Mouse (Mus musculus) neural tube, embryonic 14.5 days (tissue): ENCODE data around the gene Obp2b. TPM values are rescaled to one million over a fixed set of nuclear protein-coding genes. Genes with fewer than 3 reads are reported as not detected.

Experiments
- ATAC-seq: fragments of 200-750 bp; cut with Nextera tagmentation; 2 replicates; pipeline ENCODE4 v1.8.0; 2017; ENCODE audit warnings: low read depth, mild to moderate bottlenecking, moderate TSS enrichment, moderate library complexity
- H3K27ac ChIP-seq: fragments of 300-500 bp; sonication (generic); 2 replicates; pipeline ENCODE4 v1.5.1; 2014; ENCODE audit warnings: low read depth, mild to moderate bottlenecking, control low read depth, low read length, moderate library complexity, mixed read lengths
- H3K27me3 ChIP-seq: fragments of 300-500 bp; sonication (generic); 2 replicates; pipeline ENCODE4 v1.6.1; 2014; ENCODE audit warnings: low read length; ENCODE audit not compliant: control insufficient read depth, insufficient read depth
- H3K36me3 ChIP-seq: fragments of 300-500 bp; sonication (generic); 2 replicates; pipeline ENCODE4 v1.6.1; 2014; ENCODE audit warnings: low read length, mixed read lengths; ENCODE audit not compliant: control insufficient read depth, insufficient read depth
- H3K4me1 ChIP-seq: fragments of 300-500 bp; sonication (generic); 2 replicates; pipeline ENCODE4 v1.6.1; 2014; ENCODE audit warnings: low read length; ENCODE audit not compliant: control insufficient read depth, insufficient read depth
- H3K4me2 ChIP-seq: fragments of 300-500 bp; sonication (generic); 2 replicates; pipeline ENCODE4 v1.6.1; 2014; ENCODE audit warnings: mild to moderate bottlenecking, low read depth, low read length, control low read depth
- H3K4me3 ChIP-seq: fragments of 300-500 bp; sonication (generic); 2 replicates; pipeline ENCODE4 v1.5.1; 2014; ENCODE audit warnings: low read depth, low read length, control low read depth, mixed read lengths
- H3K9ac ChIP-seq: fragments of 300-500 bp; sonication (generic); replicated peaks from 2 replicates; pipeline ENCODE4 v1.6.1; 2014; ENCODE audit warnings: low read depth, mild to moderate bottlenecking, control low read depth, low read length, mixed read lengths
- H3K9me3 ChIP-seq: fragments of 300-500 bp; sonication (generic); 2 replicates; pipeline ENCODE4 v1.6.1; 2016; ENCODE audit warnings: low read length; ENCODE audit not compliant: control insufficient read depth
- WGBS: fragments of 180-500 bp; shearing (Covaris S2); extraction: QIAGEN DNeasy Blood & Tissue Kit; methylation state at CpG from one replicate; pipeline ENCODE4 v1.1.7; 2014; 5-methylcytosine and 5-hydroxymethylcytosine counted together
- polyA plus RNA-seq: library from polyadenylated mRNA; unstranded; fragments of >200 nt; fragmentation: Nextera tagmentation; extraction: Ambion mirVana; gene quantifications from 2 replicates; pipeline ENCODE4 v1.2.1, GENCODE M21; 2014

The Obp2b gene
- polyA plus RNA-seq, 1 experiment from 2014 or later, result not detected

DNA sequence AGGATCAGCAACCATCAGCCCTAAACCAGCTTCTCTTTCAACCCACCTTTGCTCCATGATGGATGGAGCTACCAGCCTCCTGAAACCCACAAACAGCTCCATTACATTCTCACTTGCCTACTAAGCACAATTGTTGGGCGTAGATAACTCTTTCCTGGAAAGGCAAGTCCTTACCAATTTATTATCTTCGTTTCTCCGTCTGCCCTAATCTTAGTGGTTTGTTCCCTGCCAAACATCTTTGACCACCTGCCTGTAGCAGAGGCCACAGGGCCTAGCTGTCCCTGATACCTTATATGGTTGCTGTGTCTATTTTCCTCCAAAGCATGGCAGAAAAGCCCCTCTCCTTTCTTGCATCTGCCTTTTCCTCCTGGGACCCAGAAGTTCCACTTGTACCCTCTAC, 52.3 kb downstream of the Obp2b start:
- Histone ChIP-seq H3K36me3 (no peaks in the 10 kb centered on the region), H3K27me3 (no peaks in the 10 kb centered on the region), H3K9me3 (no peaks in the 10 kb centered on the region), H3K4me1 (no peaks in the 10 kb centered on the region), H3K9ac (no peak overlapping the region), H3K4me3 (no peak overlapping the region), H3K27ac (no peak overlapping the region), H3K4me2 (no peak overlapping the region)
- ATAC-seq, result no peak
- WGBS, result 89% methylated on average over 3 of the region's 3 CpGs

Other genes starting within 250 kb of the Obp2b start
- not detected in 2 replicates for gene Lcn12, start 243.1 kb upstream of the Obp2b start, polyA plus RNA-seq
- gene Fbxw5, start 236.3 kb upstream of the Obp2b start, polyA plus RNA-seq, result 124 and 137 TPM in 2 replicates
- 5.6 and 6.8 TPM in 2 replicates for gene C8g, start 235.3 kb upstream of the Obp2b start, polyA plus RNA-seq
- 12.6 and 14.8 TPM in 2 replicates for gene Traf2, start 190.1 kb upstream of the Obp2b start, polyA plus RNA-seq
- gene Edf1, start 179.2 kb upstream of the Obp2b start, polyA plus RNA-seq, result 373 and 390 TPM in 2 replicates
- gene Mamdc4, start 162.2 kb upstream of the Obp2b start, polyA plus RNA-seq, result 2.2 and 2.3 TPM in 2 replicates
- gene Phpt1, start 161.8 kb upstream of the Obp2b start, polyA plus RNA-seq, result 184 and 209 TPM in 2 replicates
- 8.1 and 13.3 TPM in 2 replicates for gene Ajm1, start 155.3 kb upstream of the Obp2b start, polyA plus RNA-seq
- 64.2 and 66.6 TPM in 2 replicates for gene Rabl6, start 128.5 kb upstream of the Obp2b start, polyA plus RNA-seq
- gene Ccdc183, start 119.3 kb upstream of the Obp2b start, polyA plus RNA-seq, result 0.33 and 0.43 TPM in 2 replicates
- 48.5 and 55.3 TPM in 2 replicates for gene Tmem141, start 115.0 kb upstream of the Obp2b start, polyA plus RNA-seq
- 0.63 and 3.3 TPM in 2 replicates for gene Fcna, start 109.0 kb upstream of the Obp2b start, polyA plus RNA-seq
- not detected in 2 replicates for gene Lcn8, start 83.9 kb upstream of the Obp2b start, polyA plus RNA-seq
- gene Lcn5, start 79.1 kb upstream of the Obp2b start, polyA plus RNA-seq, result not detected in 2 replicates
- gene Lcn6, start 60.2 kb upstream of the Obp2b start, polyA plus RNA-seq, result not detected in 2 replicates
- not detected in 2 replicates for gene Lcn10, start 54.3 kb upstream of the Obp2b start, polyA plus RNA-seq
- not detected in 2 replicates for gene Obp2a, start 37.0 kb upstream of the Obp2b start, polyA plus RNA-seq
- gene Bmyc, start 30.3 kb upstream of the Obp2b start, polyA plus RNA-seq, result 138 and 160 TPM in 2 replicates
- not detected in 2 replicates for gene Lcn3, start 28.6 kb downstream of the Obp2b start, polyA plus RNA-seq
- not detected in 2 replicates for gene Lcn11, start 40.0 kb downstream of the Obp2b start, polyA plus RNA-seq
- gene Gm13539, start 45.2 kb downstream of the Obp2b start, polyA plus RNA-seq, result not detected in 2 replicates
- not detected in 2 replicates for gene Glt6d1, start 78.8 kb downstream of the Obp2b start, polyA plus RNA-seq
- gene Lcn9, start 86.1 kb downstream of the Obp2b start, polyA plus RNA-seq, result not detected in 2 replicates
- not detected in 2 replicates for gene Sohlh1, start 110.2 kb downstream of the Obp2b start, polyA plus RNA-seq
- gene Kcnt1, start 126.7 kb downstream of the Obp2b start, polyA plus RNA-seq, result 18.9 and 22.9 TPM in 2 replicates
- 73.4 and 90.1 TPM in 2 replicates for gene Camsap1, start 246.3 kb downstream of the Obp2b start, polyA plus RNA-seq